Mouse (Mus musculus) midbrain, embryonic 11.5 days (tissue): ENCODE measurements around the gene Clec12a. TPM values are rescaled to one million over a fixed set of nuclear protein-coding genes. Genes with fewer than 3 reads are reported as not detected.

Source experiments
- ATAC-seq: fragments of 200-750 bp; cut with Nextera tagmentation; 2 replicates; pipeline ENCODE4 v1.8.0; 2017; ENCODE audit warnings: moderate TSS enrichment, moderate library complexity; ENCODE audit not compliant: low FRiP score
- DNase-seq: peaks from one replicate; pipeline ENCODE4 v3.0.0; 2015; ENCODE audit warnings: low spot score; ENCODE audit errors: missing footprints
- H3K27ac ChIP-seq: fragments of 300-500 bp; sonication (generic); 2 replicates; pipeline ENCODE4 v1.5.1; 2014; ENCODE audit warnings: low read depth, low read length
- H3K27me3 ChIP-seq: fragments of 300-500 bp; sonication (generic); 2 replicates; pipeline ENCODE4 v1.6.1; 2014; ENCODE audit warnings: mild to moderate bottlenecking, low read length, moderate library complexity, mixed read lengths; ENCODE audit not compliant: control insufficient read depth, insufficient read depth
- H3K36me3 ChIP-seq: fragments of 300-500 bp; sonication (generic); 2 replicates; pipeline ENCODE4 v1.6.1; 2014; ENCODE audit warnings: mild to moderate bottlenecking, low read length, moderate library complexity, mixed read lengths; ENCODE audit not compliant: control insufficient read depth, insufficient read depth
- H3K4me1 ChIP-seq: fragments of 300-500 bp; sonication (generic); 2 replicates; pipeline ENCODE4 v1.6.1; 2014; ENCODE audit warnings: low read length; ENCODE audit not compliant: control insufficient read depth, insufficient read depth
- H3K4me2 ChIP-seq: fragments of 300-500 bp; sonication (generic); 2 replicates; pipeline ENCODE4 v1.6.1; 2014; ENCODE audit warnings: mild to moderate bottlenecking, moderate library complexity
- H3K4me3 ChIP-seq: fragments of 300-500 bp; sonication (generic); 2 replicates; pipeline ENCODE4 v1.5.1; 2014; ENCODE audit warnings: low read depth, low read length
- H3K9ac ChIP-seq: fragments of 300-500 bp; sonication (generic); 2 replicates; pipeline ENCODE4 v1.6.1; 2014; ENCODE audit warnings: low read length
- H3K9me3 ChIP-seq: fragments of 300-500 bp; sonication (generic); 2 replicates; pipeline ENCODE4 v1.6.1; 2016; ENCODE audit warnings: low read length; ENCODE audit not compliant: control insufficient read depth
- WGBS: fragments of 180-500 bp; shearing (Covaris S2); extraction: QIAGEN DNeasy Blood & Tissue Kit; methylation state at CpG from one replicate; pipeline ENCODE4 v1.1.7; 2014; 5-methylcytosine and 5-hydroxymethylcytosine counted together
- polyA plus RNA-seq: library from polyadenylated mRNA; unstranded; fragments of >200 nt; fragmentation: Nextera tagmentation; extraction: Ambion mirVana; gene quantifications from 2 replicates; pipeline ENCODE4 v1.2.1, GENCODE M21; 2014

Gene Clec12a
- polyA plus RNA-seq, 1 experiment from 2014 or later: 0.10 TPM

DNA sequence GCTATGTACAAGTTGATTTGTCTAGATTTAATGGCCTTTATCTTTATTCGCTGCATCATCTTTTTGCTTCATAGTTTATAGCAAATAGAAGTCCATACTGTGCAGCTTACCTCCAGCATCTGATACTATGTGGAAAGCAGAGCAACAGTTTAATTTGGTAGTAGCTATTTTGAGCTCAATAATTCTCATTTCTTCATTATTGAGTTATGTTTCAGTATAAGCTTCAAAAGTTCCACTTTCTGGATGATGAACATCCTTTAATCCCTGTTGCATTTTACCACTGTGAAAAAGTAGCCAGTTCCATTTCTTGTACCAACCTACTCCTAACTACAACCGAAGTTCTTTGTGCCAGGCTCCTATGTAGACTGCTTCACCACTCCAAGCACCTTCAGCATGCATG, 66.1 kb downstream of the Clec12a start, which contains the start of gene Clec9a:
Gene Clec9a, plus strand, starts transcription at position 301 of the 400 bp plus-strand sequence.
- H3K4me3 ChIP-seq: no peak within 1 kb of the TSS
- H3K4me2 ChIP-seq: no peak within 1 kb of the TSS
- H3K36me3 ChIP-seq: no peaks in the 10 kb centered on the region
- WGBS: 90% methylated on average over 2 of the region's 2 CpGs
- H3K27ac ChIP-seq: no peak within 1 kb of the TSS
- no peak for DNase-seq
- no peak for ATAC-seq
- H3K27me3 ChIP-seq: no peaks in the 10 kb centered on the region
- H3K4me1 ChIP-seq: no peaks in the 10 kb centered on the region
- H3K9ac ChIP-seq: no peak within 1 kb of the TSS
- H3K9me3 ChIP-seq: no peaks in the 10 kb centered on the region

- no peak overlapping the region for H3K27ac ChIP-seq
- no peak overlapping the region for H3K4me3 ChIP-seq
- ATAC-seq: no peak
- 74% methylated on average over 1 of the region's 1 CpGs for WGBS
- no peaks in the 10 kb centered on the region for H3K27me3 ChIP-seq
- H3K4me2 ChIP-seq: no peak overlapping the region
- H3K9me3 ChIP-seq: no peaks in the 10 kb centered on the region
- DNase-seq: no peak
- H3K4me1 ChIP-seq: no peaks in the 10 kb centered on the region
- no peaks in the 10 kb centered on the region for H3K36me3 ChIP-seq
- H3K9ac ChIP-seq: no peak overlapping the region
Measured at GRCm38 (mm10) chr6:129414177-129414576, 71.7 kb downstream of the Clec12a start.

Other genes starting within 250 kb of the Clec12a start
- gene Clec2e, start 241.8 kb upstream of the Clec12a start, polyA plus RNA-seq: not detected in 2 replicates
- not detected in 2 replicates for gene Clec2d, start 162.1 kb upstream of the Clec12a start, polyA plus RNA-seq
- 0.10 TPM in 1 of 2 replicates, not detected in the other for gene Cd69, start 67.3 kb upstream of the Clec12a start, polyA plus RNA-seq
- gene 4922502D21Rik, start 10.9 kb upstream of the Clec12a start, polyA plus RNA-seq: not detected in 2 replicates
- not detected in 2 replicates for gene Clec12b, start 43.2 kb downstream of the Clec12a start, polyA plus RNA-seq
- 10.5 and 11.3 TPM in 2 replicates for gene Clec1b, start 54.6 kb downstream of the Clec12a start, polyA plus RNA-seq
- gene Clec9a, start 66.2 kb downstream of the Clec12a start, polyA plus RNA-seq: 0.23 and 0.26 TPM in 2 replicates
- gene Clec1a, start 109.3 kb downstream of the Clec12a start, polyA plus RNA-seq: 1.2 and 1.3 TPM in 2 replicates
- gene Olr1, start 164.5 kb downstream of the Clec12a start, polyA plus RNA-seq: 0.06 TPM in 1 of 2 replicates, not detected in the other
- not detected in 2 replicates for gene Tmem52b, start 169.9 kb downstream of the Clec12a start, polyA plus RNA-seq
- gene Gabarapl1, start 190.5 kb downstream of the Clec12a start, polyA plus RNA-seq: 22.7 and 24.5 TPM in 2 replicates
- not detected in 2 replicates for gene Klre1, start 235.2 kb downstream of the Clec12a start, polyA plus RNA-seq
- gene Klrd1, start 249.1 kb downstream of the Clec12a start, polyA plus RNA-seq: not detected in 2 replicates